Mouse (Mus musculus): ENCODE data around the gene Zfp382. TPM values are rescaled to one million over a fixed set of nuclear protein-coding genes. Genes with fewer than 3 reads are reported as not detected.

The Zfp382 gene
- total RNA-seq, 2 experiments from 2014 or later: 0.59 to 0.99 TPM

Small RNA genes within 50 kb of the gene (microRNA-seq; reads per million reads assigned to microRNA genes)
- gene Gm23368: 0 reads per million in 2 experiments

Other genes with a start within 250 kb of the Zfp382 start
- gene Zfp27, start 215.4 kb upstream of the Zfp382 start, total RNA-seq (2021): 1 to 10 TPM; 6.1 to 7.9 TPM
- gene Zfp383, start 213.7 kb upstream of the Zfp382 start, total RNA-seq (2021): 1 to 10 TPM; 4.0 to 6.3 TPM
- gene Zfp74, start 167.9 kb upstream of the Zfp382 start, total RNA-seq (2021): 1 to 10 TPM; 4.8 to 5.5 TPM
- gene Zfp568, start 138.0 kb upstream of the Zfp382 start, total RNA-seq (2021): 10 to 100 TPM; 15.4 to 18.7 TPM
- 1 to 10 TPM; 1.6 to 1.9 TPM for gene Zfp14, start 70.6 kb upstream of the Zfp382 start, total RNA-seq (2021)
- gene Zfp82, start 49.0 kb upstream of the Zfp382 start, total RNA-seq (2021): 1 to 10 TPM; 1.4 to 1.7 TPM
- gene Gm26920, start 31.5 kb upstream of the Zfp382 start, total RNA-seq (2021): not detected
- 1 to 10 TPM; 1.8 to 2.9 TPM for gene Zfp566, start 31.4 kb upstream of the Zfp382 start, total RNA-seq (2021)
- gene Zfp260, start 27.2 kb upstream of the Zfp382 start, total RNA-seq (2021): 10 to 100 TPM; 25.9 to 28.9 TPM
- gene Zfp146, start 47.8 kb downstream of the Zfp382 start, total RNA-seq (2021): 10 to 100 TPM; 19.2 to 23.6 TPM
- 1,000 to 10,000 TPM in 1 of 2 experiments, 100 to 1,000 TPM in 1; 976 to 1,017 TPM for gene Cox7a1, start 62.2 kb downstream of the Zfp382 start, total RNA-seq (2021)
- gene Capns1, start 76.9 kb downstream of the Zfp382 start, total RNA-seq (2021): 100 to 1,000 TPM; 188 to 196 TPM
- 10 to 100 TPM; 53.9 to 58.8 TPM for gene Polr2i, start 110.0 kb downstream of the Zfp382 start, total RNA-seq (2021)
- gene Tbcb, start 110.3 kb downstream of the Zfp382 start, total RNA-seq (2021): 10 to 100 TPM; 29.9 to 30.0 TPM
- not detected for gene Ovol3, start 113.8 kb downstream of the Zfp382 start, total RNA-seq (2021)
- gene Thap8, start 158.2 kb downstream of the Zfp382 start, total RNA-seq (2021): under 1 TPM in 1 of 2 experiments, not detected in 1; 0.25 TPM
- 1 to 10 TPM; 2.2 to 2.7 TPM for gene Wdr62, start 158.5 kb downstream of the Zfp382 start, total RNA-seq (2021)
- gene Clip3, start 169.8 kb downstream of the Zfp382 start, total RNA-seq (2021): 1 to 10 TPM; 4.5 to 5.6 TPM
- gene Alkbh6, start 186.8 kb downstream of the Zfp382 start, total RNA-seq (2021): 10 to 100 TPM; 18.3 to 18.4 TPM
- gene Syne4, start 192.9 kb downstream of the Zfp382 start, total RNA-seq (2021): 1 to 10 TPM in 1 of 2 experiments, not detected in 1; 1.9 TPM
- under 1 TPM; 0.48 to 0.72 TPM for gene E130208F15Rik, start 199.8 kb downstream of the Zfp382 start, total RNA-seq (2021)
- gene Sdhaf1, start 202.0 kb downstream of the Zfp382 start, total RNA-seq (2021): 1 to 10 TPM; 6.9 to 7.3 TPM
- gene Lrfn3, start 240.8 kb downstream of the Zfp382 start, total RNA-seq (2021): 1 to 10 TPM; 2.9 to 3.2 TPM

All from gastrocnemius, postnatal 36 days (tissue).